Mouse (Mus musculus) adrenal gland, postnatal 36 days (tissue): ENCODE data around the gene Csnk1e. TPM values are rescaled to one million over a fixed set of nuclear protein-coding genes. Genes with fewer than 3 reads are reported as not detected.

Experiments used
- DNase-seq, 2 experiments: peaks; one replicate each; pipeline ENCODE4 v3.0.0; 2021; ENCODE audit warnings: mixed read lengths in 1 of 2
- total RNA-seq, 2 experiments: library from RNA; stranded (reverse); gene quantifications; 2 replicates each; pipeline ENCODE4 v1.2.3; 2021

The Csnk1e gene
- total RNA-seq, 2 experiments from 2014 or later, result 69.0 to 96.0 TPM

DNA sequence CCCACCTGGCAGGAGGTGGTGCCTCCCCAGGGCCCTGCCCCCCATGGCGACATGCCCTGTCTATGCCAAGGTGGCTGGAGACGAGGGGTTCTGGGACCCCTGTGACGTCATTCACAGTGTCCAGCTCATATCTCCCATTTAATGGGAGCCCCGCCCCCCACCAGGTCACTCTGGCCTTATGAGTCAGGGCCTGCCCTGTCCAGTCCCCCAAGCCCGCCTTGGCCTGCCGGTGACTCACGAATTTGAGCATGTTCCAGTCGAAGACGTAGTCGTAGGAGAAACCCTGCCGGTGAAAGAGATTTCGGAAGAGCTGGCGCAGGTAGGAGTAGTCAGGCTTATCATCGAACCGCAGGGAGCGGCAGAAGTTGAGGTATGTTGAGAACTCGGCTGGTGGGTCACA is 30.8 kb downstream of the Csnk1e start:
- DNase-seq, result peak; percentile 88

- no peak for DNase-seq
Observed at GRCm38 (mm10) chr15:79422715-79423243, 32.6 kb downstream of the Csnk1e start.

DNA sequence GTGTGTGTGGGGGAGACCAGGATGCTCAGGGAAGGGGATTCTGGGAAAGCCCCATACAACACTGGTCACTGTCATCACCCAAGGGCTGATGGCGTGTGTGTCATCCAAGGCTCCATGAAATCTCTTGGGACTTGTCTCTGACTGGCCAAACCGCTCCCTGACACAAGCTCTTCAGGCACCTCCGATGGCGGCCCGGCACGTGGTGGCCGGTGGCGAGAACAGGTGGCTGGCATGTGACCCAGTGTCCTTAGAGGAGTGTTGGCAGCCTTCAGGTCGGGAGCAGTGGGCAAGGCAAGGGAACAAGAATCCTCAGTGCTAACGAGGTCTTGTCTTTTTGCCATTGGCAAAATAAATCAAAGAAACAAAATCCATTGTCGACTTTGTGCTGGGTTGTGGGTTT is 36.7 kb downstream of the Csnk1e start:
- no peak for DNase-seq

DNA sequence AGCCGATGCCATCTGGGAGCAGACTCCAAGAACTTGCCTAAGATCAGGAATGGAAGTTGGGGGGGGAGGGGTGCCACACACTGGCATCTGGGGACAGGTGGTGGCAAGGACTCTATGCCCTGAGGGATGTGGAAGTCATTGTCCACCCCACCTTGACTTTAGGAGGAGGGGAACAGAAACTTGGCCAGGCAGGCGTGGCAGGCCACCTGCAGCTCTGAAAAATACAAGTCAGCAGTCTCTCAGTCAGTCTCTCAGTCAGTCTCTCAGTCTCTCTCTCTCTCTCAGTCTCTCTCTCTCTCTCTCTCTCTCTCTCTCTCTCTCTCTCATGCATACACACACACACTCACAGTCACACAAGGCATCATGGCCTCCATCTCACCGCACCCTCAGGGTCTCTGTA is 37.1 kb downstream of the Csnk1e start:
- DNase-seq, result no peak

GRCm38 (mm10) chr15:79417379-79417778 is 38.0 kb downstream of the Csnk1e start:
- no peak for DNase-seq

DNA sequence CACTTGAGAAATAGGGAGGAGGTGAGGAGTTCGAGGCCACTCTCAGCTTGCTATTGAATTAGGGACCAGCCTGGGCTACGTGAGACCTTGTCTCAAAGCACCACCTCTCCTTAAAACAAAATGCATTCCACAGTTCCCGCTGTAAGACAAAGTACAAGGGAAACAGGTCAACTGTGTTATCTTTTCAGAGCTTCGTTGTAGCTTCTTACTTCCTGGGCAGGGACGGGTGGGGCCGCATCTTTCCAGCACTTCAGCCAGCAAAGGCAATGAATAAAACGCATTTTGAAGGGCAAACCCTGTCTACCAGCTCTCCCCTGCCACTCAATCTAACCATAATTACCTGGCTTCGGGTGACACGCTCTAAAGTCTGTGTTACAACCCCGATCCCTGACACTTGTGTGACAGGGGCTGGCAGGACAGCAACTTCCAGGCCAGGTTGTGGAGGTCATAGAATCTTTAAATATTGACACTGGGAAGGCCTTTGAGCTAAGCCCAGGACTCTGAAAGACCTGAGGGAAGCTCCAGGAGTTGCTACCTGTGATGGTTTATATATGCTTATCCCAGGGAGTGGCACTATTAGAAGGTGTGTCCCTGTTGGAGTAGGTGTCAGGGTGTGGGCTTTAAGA is 38.8 kb downstream of the Csnk1e start:
- no peak for DNase-seq

DNA sequence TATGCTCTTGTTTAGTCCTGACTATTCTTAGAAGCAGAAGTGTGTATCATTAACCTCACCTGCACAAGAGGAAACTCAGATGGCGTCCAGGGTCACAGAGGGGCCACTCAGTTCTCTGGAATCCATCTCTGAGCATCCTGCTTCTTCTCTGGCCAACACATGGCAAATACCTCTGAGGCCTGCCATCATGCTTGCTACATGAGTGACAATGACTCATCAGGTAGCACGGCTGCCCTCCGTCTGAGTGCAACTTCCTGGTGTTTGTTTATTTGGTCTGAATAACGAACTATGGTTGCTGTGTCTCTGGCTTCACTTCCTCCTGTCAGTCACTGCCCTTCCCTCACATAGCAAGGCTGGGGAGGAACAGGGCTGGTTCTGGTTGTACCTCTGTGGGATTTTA is 40.9 kb downstream of the Csnk1e start:
- DNase-seq, result no peak

DNA sequence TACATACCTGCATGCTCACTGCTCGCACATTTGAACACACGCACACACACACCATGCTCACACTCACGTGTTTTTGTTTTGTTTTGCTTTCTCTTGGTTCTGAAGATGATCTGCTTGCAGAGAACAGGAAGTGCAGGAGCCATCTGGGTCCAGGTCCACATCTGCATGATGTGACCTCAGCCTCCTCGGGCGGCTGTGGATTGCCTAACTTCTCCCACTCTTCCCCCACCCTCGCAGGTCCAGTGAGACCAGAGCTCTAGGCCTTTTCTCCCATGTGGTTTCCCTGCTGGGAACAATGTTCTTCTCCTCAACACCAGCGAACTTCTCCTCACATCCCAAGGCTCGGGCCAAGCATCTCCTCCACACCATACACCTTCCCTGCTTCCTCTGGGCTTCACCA is 41.6 kb downstream of the Csnk1e start:
- DNase-seq, result no peak

GRCm38 (mm10) chr15:79413201-79413600 is 42.2 kb downstream of the Csnk1e start:
- DNase-seq, result no peak

- no peak for DNase-seq
Observed at GRCm38 (mm10) chr15:79411363-79412065, 43.9 kb downstream of the Csnk1e start.

- no peak for DNase-seq
Observed at GRCm38 (mm10) chr15:79409077-79409573, 46.2 kb downstream of the Csnk1e start.

- DNase-seq, result no peak
Observed at GRCm38 (mm10) chr15:79406564-79406963, 48.8 kb downstream of the Csnk1e start.

GRCm38 (mm10) chr15:79404277-79404676 is 51.1 kb downstream of the Csnk1e start:
- no peak for DNase-seq

GRCm38 (mm10) chr15:79403763-79404210 is 51.6 kb downstream of the Csnk1e start:
- DNase-seq, result no peak

GRCm38 (mm10) chr15:79402836-79403762 is 52.3 kb downstream of the Csnk1e start, which contains the start of gene Tmem184b:
Tmem184b (minus strand) TSS chr15:79403569.
- peak; percentile 90 to 94 for DNase-seq

DNA sequence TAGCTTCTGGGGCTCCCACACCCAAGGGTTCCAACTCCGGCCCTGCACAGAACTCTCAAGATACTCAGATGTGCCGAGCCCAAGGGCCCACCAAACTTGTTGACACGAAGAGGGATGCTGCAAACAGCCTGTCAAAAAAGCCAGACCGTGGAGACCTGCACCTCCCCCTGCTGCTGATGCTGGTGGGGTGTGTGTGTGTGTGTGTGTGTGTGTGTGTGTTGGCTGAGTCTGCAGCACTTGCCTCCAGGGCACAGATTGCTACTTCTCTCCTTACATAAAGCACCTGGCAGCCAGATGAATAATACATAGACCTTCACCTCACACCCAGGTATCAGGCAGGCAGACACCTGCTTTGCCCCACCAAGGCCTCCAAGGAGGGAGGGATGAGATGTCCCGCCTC is 53.2 kb downstream of the Csnk1e start:
- no peak for DNase-seq

DNA sequence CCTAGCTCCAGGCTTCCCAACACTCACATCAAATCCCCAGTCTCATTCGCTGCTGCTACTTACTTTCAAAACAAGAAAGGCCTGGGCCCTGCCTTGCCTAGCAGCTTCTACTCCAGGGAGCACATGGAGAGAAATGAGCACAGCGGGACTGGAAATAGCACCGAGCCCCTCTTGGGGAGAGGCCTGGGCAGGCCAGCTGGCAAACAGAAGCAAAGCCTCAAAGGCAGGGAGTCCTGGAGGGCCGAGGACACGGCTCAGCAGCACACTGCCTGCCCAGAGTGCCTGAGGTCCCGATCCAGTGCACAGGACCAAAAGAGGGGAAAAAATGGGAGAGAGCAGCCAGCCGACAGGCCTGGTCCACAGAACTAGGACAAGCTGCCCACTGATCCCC is 54.4 kb downstream of the Csnk1e start:
- DNase-seq, result no peak

DNA sequence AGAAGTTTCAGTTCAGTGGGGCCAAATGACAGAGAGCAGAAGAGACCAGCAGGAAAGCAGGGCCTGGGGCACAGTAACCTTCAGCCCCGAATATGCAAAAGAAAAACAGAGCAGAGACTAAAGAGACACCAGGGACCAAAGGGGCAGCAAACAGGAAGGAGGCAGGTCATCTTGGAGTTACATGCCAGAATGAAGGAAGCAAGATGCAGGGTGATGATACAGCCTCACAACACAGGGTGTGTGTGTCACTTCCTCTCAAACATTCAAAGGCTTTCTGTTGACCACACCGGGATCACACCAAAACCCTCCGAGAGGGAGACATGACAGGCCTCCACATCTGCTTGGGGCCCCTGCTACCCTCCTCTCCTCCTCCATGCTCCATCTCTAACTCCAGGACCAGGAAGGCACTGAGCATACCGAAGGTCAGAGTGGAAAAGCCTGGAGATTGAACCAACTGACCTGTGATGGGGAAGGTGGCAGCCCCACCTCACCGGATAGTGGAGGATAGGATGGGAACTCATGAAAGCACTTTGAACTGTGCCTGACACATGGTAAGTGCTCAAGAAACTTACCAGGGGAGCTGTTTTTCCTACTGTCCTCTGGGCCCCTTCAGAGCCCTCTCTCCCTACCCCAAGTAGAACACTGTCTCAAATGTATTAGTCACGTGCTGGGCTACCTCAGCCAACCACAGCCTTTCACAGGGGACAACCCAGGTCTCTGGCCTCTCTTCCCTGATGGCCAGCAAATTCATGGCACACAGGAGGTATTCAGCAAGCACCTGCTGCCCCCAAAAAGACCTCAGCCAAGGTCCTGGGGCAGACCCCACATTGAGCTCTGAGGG is 55.0 kb downstream of the Csnk1e start:
- DNase-seq, result no peak

DNA sequence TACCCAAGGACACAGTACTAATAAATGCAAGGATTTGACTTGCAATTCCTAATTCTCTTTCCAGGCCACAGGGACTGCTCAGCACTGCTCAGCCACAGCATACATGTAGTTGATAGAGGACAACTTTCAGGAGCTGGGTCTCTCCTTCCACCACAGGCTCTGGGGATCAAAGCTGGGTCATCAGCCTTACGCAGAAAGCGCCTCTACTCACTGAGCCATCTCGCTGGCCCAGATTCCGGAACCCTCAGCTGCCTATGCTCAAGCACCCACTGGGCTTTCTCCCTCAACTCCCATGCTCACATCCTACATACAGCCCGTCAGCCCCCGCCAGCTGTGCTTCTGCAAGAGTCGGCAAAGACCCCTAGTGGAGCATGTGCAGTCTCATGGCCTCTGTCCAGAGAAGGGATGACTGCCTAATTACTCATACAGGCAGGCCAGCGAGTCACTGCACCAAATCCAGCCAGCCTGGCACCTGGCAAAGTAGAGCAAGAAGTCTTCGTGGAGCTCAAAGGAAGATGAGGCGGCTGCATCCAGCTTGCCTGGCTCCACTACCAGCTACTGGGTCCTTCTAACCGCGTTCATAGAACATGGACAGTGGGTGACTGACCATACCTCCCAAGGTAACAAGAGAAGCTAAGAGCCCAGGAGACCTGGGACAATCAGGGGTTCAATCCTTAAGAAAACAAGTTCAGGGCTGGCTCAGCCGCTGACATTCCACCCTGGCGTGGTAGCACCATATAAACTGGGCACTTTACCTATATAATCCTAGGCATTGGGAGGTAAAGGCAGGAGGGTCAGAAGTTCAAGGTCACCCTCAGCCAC is 55.9 kb downstream of the Csnk1e start:
- peak in 1 of 2 experiments; percentile 45 for DNase-seq

- DNase-seq, result peak; percentile 37 to 64
Observed at GRCm38 (mm10) chr15:79396736-79397135, 58.6 kb downstream of the Csnk1e start.
